Mouse (Mus musculus): ENCODE measurements at regions not wholly inside any gene's neighbourhood (a gene's known extent, or its start where the extent isn't known, plus 50 kb on each side); places are given as distances from the start of the nearest gene placed in this dataset.
"Not testable (repeated sequence)": the region's sequence is repeated elsewhere in the genome, so short reads cannot be mapped to it uniquely, and the experiment has no call there.

DNA sequence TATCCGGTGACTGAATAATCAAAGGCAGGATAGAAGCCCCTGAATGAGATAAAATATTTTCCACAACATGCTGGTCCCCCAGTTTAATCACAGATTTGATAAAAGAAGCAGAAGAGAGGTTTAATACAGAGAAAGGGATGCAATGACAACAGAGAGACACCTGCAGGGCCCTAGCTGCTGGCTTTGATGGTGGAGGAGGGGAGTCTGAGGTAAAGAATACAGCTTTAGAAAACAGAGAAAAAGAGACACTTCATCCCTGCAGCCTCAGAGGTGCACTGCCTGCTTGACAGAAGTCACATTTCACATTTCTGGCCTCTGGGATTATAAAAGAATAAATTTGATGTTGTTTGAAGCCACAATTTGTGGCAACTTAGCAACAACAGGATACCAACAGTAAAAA, 319.9 kb upstream of the Nectin3 start:
- no peaks in the 10 kb centered on the region for H3K27me3 ChIP-seq (ENCODE audit: control insufficient read depth, insufficient read depth, low read length)
- 82% methylated on average over 1 of the region's 1 CpGs for WGBS
- no peak overlapping the region for H3K27ac ChIP-seq (ENCODE audit: insufficient read depth, low read depth, low read length)
- no peaks in the 10 kb centered on the region for H3K4me1 ChIP-seq (ENCODE audit: control insufficient read depth, insufficient read depth, insufficient read length, low read length)
- no peaks in the 10 kb centered on the region for H3K36me3 ChIP-seq (ENCODE audit: control insufficient read depth, insufficient read depth, low read length)
- no peak overlapping the region for H3K4me3 ChIP-seq (ENCODE audit: low read depth, low read length)
- TF ChIP-seq CTCF (IDR thresholded peaks at IDR 0.05; ENCODE audit: extremely low read depth, insufficient read length, insufficient replicate concordance, low read depth, low read length): no peak
- TF ChIP-seq POLR2A (IDR thresholded peaks at IDR 0.05; ENCODE audit: low read depth, low read length): no peak

- H3K27me3 ChIP-seq (ENCODE audit: control insufficient read depth, insufficient read depth, low read length); H3K27ac ChIP-seq (ENCODE audit: insufficient read depth, low read depth, low read length); H3K4me3 ChIP-seq (ENCODE audit: low read depth, low read length); H3K36me3 ChIP-seq (ENCODE audit: control insufficient read depth, insufficient read depth, low read length); H3K4me1 ChIP-seq (ENCODE audit: control insufficient read depth, insufficient read depth, insufficient read length, low read length): not testable (repeated sequence)
Measured at GRCm38 (mm10) chr16:46811835-46812234, 313.5 kb upstream of the Nectin3 start.

DNA sequence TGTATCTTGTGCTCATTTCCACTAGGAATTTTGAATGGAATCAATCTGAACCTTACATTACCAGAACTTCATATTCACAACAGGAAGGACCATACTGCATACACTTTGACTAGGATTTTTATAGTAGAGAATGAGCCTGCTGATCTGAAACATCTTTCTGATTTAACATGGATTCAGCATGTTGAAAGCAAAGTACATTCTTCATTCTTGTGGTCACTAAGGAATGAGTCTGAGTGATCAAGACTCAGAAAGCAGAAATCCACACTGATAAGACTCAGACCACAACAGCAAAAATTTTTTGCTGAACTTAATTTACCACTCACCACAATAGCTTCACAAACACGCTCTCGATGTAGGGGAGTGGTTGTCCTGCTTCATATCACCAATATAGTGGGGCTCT, 309.2 kb upstream of the Nectin3 start:
- no peaks in the 10 kb centered on the region for H3K36me3 ChIP-seq (ENCODE audit: control insufficient read depth, insufficient read depth, low read length)

GRCm38 (mm10) chr16:46776367-46776766, 278.0 kb upstream of the Nectin3 start:
- no peak overlapping the region for H3K27ac ChIP-seq (ENCODE audit: insufficient read depth, low read depth, low read length)
- no peak overlapping the region for H3K4me3 ChIP-seq (ENCODE audit: low read depth, low read length)
- no peak for TF ChIP-seq CTCF (IDR thresholded peaks at IDR 0.05; ENCODE audit: extremely low read depth, insufficient read length, insufficient replicate concordance, low read depth, low read length)
- TF ChIP-seq POLR2A (IDR thresholded peaks at IDR 0.05; ENCODE audit: low read depth, low read length): no peak

More for the DNA sequence above, 309.2 kb upstream of the Nectin3 start:
- no peak for TF ChIP-seq CTCF (IDR thresholded peaks at IDR 0.05; ENCODE audit: extremely low read depth, insufficient read length, insufficient replicate concordance, low read depth, low read length)
- TF ChIP-seq POLR2A (IDR thresholded peaks at IDR 0.05; ENCODE audit: low read depth, low read length): no peak
- no peaks in the 10 kb centered on the region for H3K27me3 ChIP-seq (ENCODE audit: control insufficient read depth, insufficient read depth, low read length)
- H3K27ac ChIP-seq (ENCODE audit: insufficient read depth, low read depth, low read length): no peak overlapping the region
- 95% methylated on average over 2 of the region's 2 CpGs for WGBS
- H3K4me3 ChIP-seq (ENCODE audit: low read depth, low read length): no peak overlapping the region
- H3K4me1 ChIP-seq (ENCODE audit: control insufficient read depth, insufficient read depth, insufficient read length, low read length): no peaks in the 10 kb centered on the region

DNA sequence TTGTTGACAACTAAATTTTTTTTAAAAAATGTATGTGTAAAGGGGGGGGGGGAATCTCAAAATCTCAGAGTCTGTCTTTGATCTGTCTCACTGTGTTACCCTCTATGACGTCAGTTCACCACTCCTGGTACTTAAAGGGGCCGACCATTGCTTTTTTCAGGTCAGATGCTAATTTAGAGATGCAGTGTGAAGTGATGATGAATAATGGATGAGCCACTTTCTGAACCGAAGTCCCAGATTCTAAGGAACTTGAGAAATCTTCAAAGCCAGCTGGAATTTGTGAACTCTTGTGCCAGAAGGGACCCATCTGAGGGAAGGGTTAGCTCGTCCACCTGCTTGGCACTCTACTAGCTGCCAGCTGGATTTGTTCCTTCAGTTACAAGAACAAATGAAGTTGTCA, 271.1 kb upstream of the Nectin3 start:
- WGBS: 81% methylated on average over 4 of the region's 4 CpGs
- no peaks in the 10 kb centered on the region for H3K4me1 ChIP-seq (ENCODE audit: control insufficient read depth, insufficient read depth, insufficient read length, low read length)
- H3K4me3 ChIP-seq (ENCODE audit: low read depth, low read length): no peak overlapping the region
- H3K27me3 ChIP-seq (ENCODE audit: control insufficient read depth, insufficient read depth, low read length): no peaks in the 10 kb centered on the region
- H3K36me3 ChIP-seq (ENCODE audit: control insufficient read depth, insufficient read depth, low read length): no peaks in the 10 kb centered on the region
- TF ChIP-seq CTCF (IDR thresholded peaks at IDR 0.05; ENCODE audit: extremely low read depth, insufficient read length, insufficient replicate concordance, low read depth, low read length) (no peak), POLR2A (IDR thresholded peaks at IDR 0.05; ENCODE audit: low read depth, low read length) (no peak)
- H3K27ac ChIP-seq (ENCODE audit: insufficient read depth, low read depth, low read length): no peak overlapping the region

More at GRCm38 (mm10) chr16:46776367-46776766, 278.0 kb upstream of the Nectin3 start:
- Histone ChIP-seq H3K36me3 (ENCODE audit: control insufficient read depth, insufficient read depth, low read length) (no peaks in the 10 kb centered on the region), H3K4me1 (ENCODE audit: control insufficient read depth, insufficient read depth, insufficient read length, low read length) (no peaks in the 10 kb centered on the region), H3K27me3 (ENCODE audit: control insufficient read depth, insufficient read depth, low read length) (no peaks in the 10 kb centered on the region)
- 21% methylated on average over 5 of the region's 5 CpGs for WGBS

DNA sequence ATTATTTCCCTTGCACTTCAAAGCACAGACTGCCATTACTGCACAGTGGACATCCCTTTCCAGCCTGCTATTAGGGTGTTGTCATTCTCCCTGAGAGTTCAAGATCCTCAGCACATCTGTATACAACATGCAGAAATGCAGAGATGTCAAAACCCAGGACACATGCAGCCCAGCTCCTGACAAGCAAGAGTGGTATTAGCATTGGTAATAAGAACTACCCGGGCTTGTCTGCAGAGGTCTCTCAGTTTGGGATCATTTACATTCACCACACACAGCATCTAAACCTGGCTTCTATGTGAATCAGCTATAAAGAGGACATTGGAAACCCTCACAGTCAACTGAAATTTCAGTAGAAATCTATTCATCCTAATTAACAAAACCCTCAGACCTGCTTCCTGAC, 270.1 kb upstream of the Nectin3 start:
- no peaks in the 10 kb centered on the region for H3K27me3 ChIP-seq (ENCODE audit: control insufficient read depth, insufficient read depth, low read length)
- H3K4me1 ChIP-seq (ENCODE audit: control insufficient read depth, insufficient read depth, insufficient read length, low read length): no peaks in the 10 kb centered on the region
- 86% methylated on average over 1 of the region's 1 CpGs for WGBS
- no peak overlapping the region for H3K27ac ChIP-seq (ENCODE audit: insufficient read depth, low read depth, low read length)
- TF ChIP-seq CTCF (IDR thresholded peaks at IDR 0.05; ENCODE audit: extremely low read depth, insufficient read length, insufficient replicate concordance, low read depth, low read length) (no peak), POLR2A (IDR thresholded peaks at IDR 0.05; ENCODE audit: low read depth, low read length) (no peak)
- no peaks in the 10 kb centered on the region for H3K36me3 ChIP-seq (ENCODE audit: control insufficient read depth, insufficient read depth, low read length)
- H3K4me3 ChIP-seq (ENCODE audit: low read depth, low read length): no peak overlapping the region

DNA sequence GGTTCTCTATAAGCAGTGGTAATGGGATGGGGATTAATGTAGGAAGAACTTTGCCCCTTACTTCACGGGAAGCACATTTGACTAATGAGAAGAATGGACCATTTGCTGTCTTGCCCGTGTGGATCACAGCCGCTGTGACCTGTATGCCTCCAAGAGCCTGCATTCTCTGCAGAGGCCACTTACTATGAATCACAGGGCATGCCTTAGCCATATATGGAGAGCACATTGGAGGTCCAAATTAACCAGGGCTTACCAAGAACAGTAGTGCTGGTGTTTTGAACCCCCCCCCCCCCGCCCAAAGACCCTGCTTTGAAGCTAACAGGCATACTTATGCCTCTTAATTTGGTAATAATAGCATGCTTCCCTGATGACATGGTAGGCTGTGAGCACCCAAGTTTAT, 236.8 kb upstream of the Nectin3 start:
- TF ChIP-seq POLR2A (IDR thresholded peaks at IDR 0.05; ENCODE audit: low read depth, low read length) (no peak), CTCF (IDR thresholded peaks at IDR 0.05; ENCODE audit: extremely low read depth, insufficient read length, insufficient replicate concordance, low read depth, low read length) (no peak)
- Histone ChIP-seq H3K36me3 (ENCODE audit: control insufficient read depth, insufficient read depth, low read length) (no peaks in the 10 kb centered on the region), H3K27me3 (ENCODE audit: control insufficient read depth, insufficient read depth, low read length) (no peaks in the 10 kb centered on the region), H3K4me3 (ENCODE audit: low read depth, low read length) (no peak overlapping the region), H3K27ac (ENCODE audit: insufficient read depth, low read depth, low read length) (no peak overlapping the region), H3K4me1 (ENCODE audit: control insufficient read depth, insufficient read depth, insufficient read length, low read length) (no peaks in the 10 kb centered on the region)
- 82% methylated on average over 4 of the region's 4 CpGs for WGBS

- Histone ChIP-seq H3K36me3 (ENCODE audit: control insufficient read depth, insufficient read depth, low read length) (no peaks in the 10 kb centered on the region), H3K4me3 (ENCODE audit: low read depth, low read length) (no peak overlapping the region), H3K27ac (ENCODE audit: insufficient read depth, low read depth, low read length) (no peak overlapping the region), H3K27me3 (ENCODE audit: control insufficient read depth, insufficient read depth, low read length) (no peaks in the 10 kb centered on the region), H3K4me1 (ENCODE audit: control insufficient read depth, insufficient read depth, insufficient read length, low read length) (peaks cover 8% of the 10 kb centered on the region; the same call in 1 of the 2 replicates)
- WGBS: 36% methylated on average over 3 of the region's 3 CpGs
- TF ChIP-seq POLR2A (IDR thresholded peaks at IDR 0.05; ENCODE audit: low read depth, low read length) (no peak), CTCF (IDR thresholded peaks at IDR 0.05; ENCODE audit: extremely low read depth, insufficient read length, insufficient replicate concordance, low read depth, low read length) (no peak)
Measured at GRCm38 (mm10) chr16:46728424-46728823, 230.1 kb upstream of the Nectin3 start.
